Comparison of ENCODE assay signal across 8 mouse cellular contexts in the genomic region with DNA sequence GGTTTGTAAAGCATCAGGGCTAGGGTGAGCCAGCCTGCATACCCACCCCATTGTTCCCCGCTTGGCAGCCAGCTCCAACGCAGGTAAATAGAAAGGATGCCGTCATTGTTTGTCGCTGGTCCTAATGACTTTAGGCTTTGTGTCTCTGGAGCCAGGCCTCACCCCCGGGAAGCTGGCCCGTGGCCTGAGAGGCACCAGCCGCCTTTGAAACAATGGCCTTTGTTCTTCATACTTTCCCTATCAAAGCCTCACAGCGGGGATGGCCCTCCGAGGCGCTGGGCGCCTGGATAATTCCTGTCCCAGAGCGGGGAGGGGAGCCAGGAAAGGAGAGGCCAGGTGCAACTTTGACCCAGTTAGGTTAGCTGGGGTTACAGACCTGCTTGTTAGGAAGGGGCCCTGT.
DNase-seq lines count a peak whose midpoint lies in the region; ATAC-seq lines count a peak whose summit lies in the region.

No protein-coding gene starts in this region.

- H3K27me3 ChIP-seq in heart, embryonic 15.5 days, result peaks cover 20% of the 10 kb centered on the region; the same call in 1 of the 2 replicates

- no peaks in the 10 kb centered on the region for H3K9me3 ChIP-seq in heart, embryonic 15.5 days (replicated peaks)

- peak; percentile 43 for DNase-seq in cerebellum, adult 11-12 months
- DNase-seq in urinary bladder, postnatal 14 days (ENCODE audit: low spot score), result peak; percentile 21
- DNase-seq in urinary bladder, postnatal 4 days (ENCODE audit: low spot score in 2 of 2), result no peak
- peak; percentile 23 for DNase-seq in left cerebral cortex, postnatal 4 days
- peak; percentile 6 to 16 for DNase-seq in right cerebral cortex, postnatal 36 days (ENCODE audit: low spot score in 2 of 2)
- no peak for DNase-seq in thymus, postnatal 4 days

- peaks cover 9% of the 10 kb centered on the region for H3K4me1 ChIP-seq in heart, embryonic 15.5 days (replicated peaks)

- no peak overlapping the region for H3K9ac ChIP-seq in heart, embryonic 15.5 days

- intact Hi-C loops in left cerebral cortex, postnatal 4 days (cut with DNase I), result no loop called here

- no peak overlapping the region for H3K4me2 ChIP-seq in heart, embryonic 15.5 days

- WGBS in heart, embryonic 15.5 days, result 11% methylated on average over 12 of the region's 12 CpGs

- no peak overlapping the region for H3K27ac ChIP-seq in heart, embryonic 15.5 days

- no peaks in the 10 kb centered on the region for H3K36me3 ChIP-seq in heart, embryonic 15.5 days

- ATAC-seq in cerebellum, adult (ENCODE audit: insufficient number of reproducible peaks, low FRiP score, low TSS enrichment), result no peak
- 0 out of 2 replicates have a peak, but pooled peaks have one; percentile 30 for ATAC-seq in heart, embryonic 15.5 days (replicated peaks; ENCODE audit: insufficient number of reproducible peaks, insufficient read depth, low FRiP score, low read depth)

- H3K4me3 ChIP-seq in heart, embryonic 15.5 days, result no peak overlapping the region

Comparison
In these comparisons a context has a peak if more than half of its experiments do, and no peak if none do; other contexts are left out.
1. DNase-seq: peak in cerebellum, adult 11-12 months (single experiment), urinary bladder, postnatal 14 days (single experiment), left cerebral cortex, postnatal 4 days (single experiment) and right cerebral cortex, postnatal 36 days (2 of 2); none in urinary bladder, postnatal 4 days (0 of 2) and thymus, postnatal 4 days (single experiment).